ENCODE assay signal across 9 mouse cellular contexts in genomic region chr5:113133080-113133491, GRCm38 (mm10). TPM values are rescaled to one million over a fixed set of nuclear protein-coding genes. Genes with fewer than 3 reads are reported as not detected.
DNase-seq lines count a peak whose midpoint lies in the region; ATAC-seq and TF ChIP-seq lines count a peak whose summit lies in the region.
"Had no signal": no experiment of that assay in that cellular context is flagged by ENCODE, and none has a peak within 500 bp of the region (broad histone marks: within the 10 kb centered on the region; RNA-seq: fewer than 3 reads in every experiment).

No protein-coding gene starts in this region.

- peak overlapping the region; percentile 21; the same call in 1 of the 2 replicates for H3K4me2 ChIP-seq in forebrain, embryonic 12.5 days
- H3K4me2 ChIP-seq in hindbrain, embryonic 14.5 days (replicated peaks), result no peak overlapping the region
- no peak overlapping the region for H3K4me2 ChIP-seq in liver, embryonic 12.5 days
- H3K4me2 ChIP-seq in neural tube, embryonic 11.5 days (ENCODE audit: low read depth), result no peak overlapping the region

- 54% methylated on average over 9 of the region's 9 CpGs for WGBS in bone marrow, adult 2 months
- WGBS in forebrain, embryonic 12.5 days, result 3% methylated on average over 9 of the region's 9 CpGs
- WGBS in hindbrain, embryonic 14.5 days, result 5% methylated on average over 9 of the region's 9 CpGs
- 63% methylated on average over 9 of the region's 9 CpGs for WGBS in liver, embryonic 12.5 days (ENCODE audit: insufficient replicate concordance)
- WGBS in neural tube, embryonic 11.5 days, result 19% methylated on average over 9 of the region's 9 CpGs

- peaks cover 21% of the 10 kb centered on the region for H3K27me3 ChIP-seq in forebrain, embryonic 12.5 days
- peaks cover 6% of the 10 kb centered on the region for H3K27me3 ChIP-seq in hindbrain, embryonic 14.5 days (ENCODE audit: control insufficient read depth, insufficient read depth, low read length)
- peaks cover 17% of the 10 kb centered on the region for H3K27me3 ChIP-seq in liver, embryonic 12.5 days (replicated peaks)
- peaks cover 12% of the 10 kb centered on the region for H3K27me3 ChIP-seq in neural tube, embryonic 11.5 days (ENCODE audit: control insufficient read depth, insufficient read depth, low read length)

- peak; percentile 84 for ATAC-seq in forebrain, embryonic 12.5 days (ENCODE audit: low FRiP score)
- ATAC-seq in hindbrain, embryonic 14.5 days (ENCODE audit: low FRiP score), result peak; percentile 50; the same call in 1 of the 2 replicates
- no peak for ATAC-seq in liver, embryonic 12.5 days
- peak; percentile 77; the same call in 1 of the 2 replicates for ATAC-seq in neural tube, embryonic 11.5 days (ENCODE audit: insufficient read depth, low FRiP score, low TSS enrichment)
- ATAC-seq in cerebellum, adult (ENCODE audit: insufficient number of reproducible peaks, low FRiP score, low TSS enrichment), result no peak

- DNase-seq in hindbrain, embryonic 14.5 days (ENCODE audit: low spot score), result no peak
- DNase-seq in neural tube, embryonic 11.5 days (ENCODE audit: low spot score), result peak; percentile 77
- DNase-seq in layer of hippocampus, adult 9-11 months, result no peak
- no peak for DNase-seq in thymus, postnatal 36 days

- no peaks in the 10 kb centered on the region for H3K9me3 ChIP-seq in forebrain, embryonic 12.5 days
- H3K9me3 ChIP-seq in hindbrain, embryonic 14.5 days (ENCODE audit: control insufficient read depth, low read length), result no peaks in the 10 kb centered on the region
- no peaks in the 10 kb centered on the region for H3K9me3 ChIP-seq in liver, embryonic 12.5 days (replicated peaks)
- no peaks in the 10 kb centered on the region for H3K9me3 ChIP-seq in neural tube, embryonic 11.5 days (ENCODE audit: control insufficient read depth, low read length)

- peak overlapping the region; percentile 46 for H3K27ac ChIP-seq in bone marrow, adult 2 months (ENCODE audit: control insufficient read depth, insufficient read depth, low read depth, low read length, poor library complexity)
- H3K27ac ChIP-seq in forebrain, embryonic 12.5 days, result peak overlapping the region; percentile 94
- H3K27ac ChIP-seq in hindbrain, embryonic 14.5 days, result peak overlapping the region; percentile 74; the same call in 1 of the 2 replicates
- H3K27ac ChIP-seq in liver, embryonic 12.5 days, result peak overlapping the region; percentile 69
- peak overlapping the region; percentile 87 for H3K27ac ChIP-seq in neural tube, embryonic 11.5 days (ENCODE audit: low read depth, low read length)
- H3K27ac ChIP-seq: liver, embryonic 14.5 days had no signal

- H3K36me3 ChIP-seq in forebrain, embryonic 12.5 days (replicated peaks), result no peaks in the 10 kb centered on the region
- no peaks in the 10 kb centered on the region for H3K36me3 ChIP-seq in hindbrain, embryonic 14.5 days (replicated peaks; ENCODE audit: control insufficient read depth, insufficient read depth)
- no peaks in the 10 kb centered on the region for H3K36me3 ChIP-seq in liver, embryonic 12.5 days
- no peaks in the 10 kb centered on the region for H3K36me3 ChIP-seq in neural tube, embryonic 11.5 days (ENCODE audit: control insufficient read depth, insufficient read depth, low read length)

- no peak overlapping the region for H3K4me3 ChIP-seq in bone marrow, adult 2 months (replicated peaks; ENCODE audit: control insufficient read depth, low read depth, low read length)
- H3K4me3 ChIP-seq in forebrain, embryonic 12.5 days (replicated peaks), result no peak overlapping the region
- no peak overlapping the region for H3K4me3 ChIP-seq in hindbrain, embryonic 14.5 days (replicated peaks; ENCODE audit: low read length)
- H3K4me3 ChIP-seq in liver, embryonic 12.5 days, result no peak overlapping the region
- no peak overlapping the region for H3K4me3 ChIP-seq in neural tube, embryonic 11.5 days (ENCODE audit: low read depth, low read length)

- no peak overlapping the region for H3K9ac ChIP-seq in forebrain, embryonic 12.5 days
- H3K9ac ChIP-seq in hindbrain, embryonic 14.5 days, result no peak overlapping the region; the same call in 1 of the 2 replicates
- H3K9ac ChIP-seq in liver, embryonic 12.5 days, result no peak overlapping the region
- H3K9ac ChIP-seq in neural tube, embryonic 11.5 days (ENCODE audit: low read length), result peak overlapping the region; percentile 56
- H3K9ac ChIP-seq: liver, embryonic 14.5 days had no signal

- no peak for TF ChIP-seq CTCF in bone marrow, adult 2 months (IDR thresholded peaks at IDR 0.05; ENCODE audit: control insufficient read depth, insufficient read depth, low read length)

- no peaks in the 10 kb centered on the region; the same call in 1 of the 2 replicates for H3K4me1 ChIP-seq in bone marrow, adult 2 months (ENCODE audit: control insufficient read depth, insufficient read depth, low read length)
- H3K4me1 ChIP-seq in forebrain, embryonic 12.5 days, result peaks cover 54% of the 10 kb centered on the region
- peaks cover 10% of the 10 kb centered on the region; the same call in 1 of the 2 replicates for H3K4me1 ChIP-seq in hindbrain, embryonic 14.5 days (replicated peaks; ENCODE audit: control insufficient read depth, insufficient read depth, low read length)
- H3K4me1 ChIP-seq in liver, embryonic 12.5 days, result peaks cover 32% of the 10 kb centered on the region
- H3K4me1 ChIP-seq in neural tube, embryonic 11.5 days (ENCODE audit: control insufficient read depth, insufficient read depth, low read length), result peaks cover 16% of the 10 kb centered on the region

- no peak for TF ChIP-seq POLR2A in bone marrow, adult 2 months (IDR thresholded peaks at IDR 0.05; ENCODE audit: borderline replicate concordance, control insufficient read depth, low read depth, low read length)

RNA-seq across cellular contexts. Expression of gene Crybb3, which starts 51.7 kb away (rescaled TPM):
- polyA plus RNA-seq in bone marrow, adult 2 months (2011; ENCODE audit: insufficient read depth, insufficient read length, low replicate concordance, missing spikeins), result not detected in 2 replicates
- polyA plus RNA-seq in forebrain, embryonic 12.5 days (2016; fragmentation: Nextera tagmentation; extraction: Ambion mirVana), result 0.95 and 1.1 TPM in 2 replicates
- 0.57 and 0.99 TPM in 2 replicates for polyA plus RNA-seq in hindbrain, embryonic 14.5 days (2014; fragmentation: Nextera tagmentation; extraction: Ambion mirVana)
- polyA plus RNA-seq in liver, embryonic 12.5 days (2016; fragmentation: Nextera tagmentation; extraction: Ambion mirVana), result not detected in 2 replicates
- not detected in 2 replicates for polyA plus RNA-seq in neural tube, embryonic 11.5 days (2014; fragmentation: Nextera tagmentation; extraction: Ambion mirVana)

Comparison
In these comparisons a context has a peak if more than half of its experiments do, and no peak if none do; other contexts are left out.
1. ATAC-seq: peak in forebrain, embryonic 12.5 days (single experiment), hindbrain, embryonic 14.5 days (single experiment) and neural tube, embryonic 11.5 days (single experiment); none in liver, embryonic 12.5 days (single experiment) and cerebellum, adult (single experiment).
2. Peak in every context shown above with its lines, with median percentiles within 50 percentile points of each other: H3K27ac ChIP-seq.